Mouse (Mus musculus) monocyte, adult 5-6 weeks (primary cell): Measurements from ENCODE around the gene 1810037I17Rik. TPM values are rescaled to one million over a fixed set of nuclear protein-coding genes. Genes with fewer than 3 reads are reported as not detected.
"Not testable (repeated sequence)": the region's sequence is repeated elsewhere in the genome, so short reads cannot be mapped to it uniquely, and the experiment has no call there.

Experiments used
- ATAC-seq: fragments of 153-309, 156-312 bp; replicated peaks from 2 replicates; pipeline ENCODE4 v1.8.0; 2017; ENCODE audit warnings: mild to moderate bottlenecking; ENCODE audit not compliant: low TSS enrichment, insufficient number of reproducible peaks, severe bottlenecking, poor library complexity, low FRiP score
- total RNA-seq: library from RNA; stranded (forward); fragments of 200-1000, 200-491, 200-594 nt; gene quantifications from 3 replicates; pipeline ENCODE4 v1.2.3, GENCODE M21; 2017

Gene 1810037I17Rik
- total RNA-seq, 1 experiment from 2014 or later: 34.4 TPM

DNA sequence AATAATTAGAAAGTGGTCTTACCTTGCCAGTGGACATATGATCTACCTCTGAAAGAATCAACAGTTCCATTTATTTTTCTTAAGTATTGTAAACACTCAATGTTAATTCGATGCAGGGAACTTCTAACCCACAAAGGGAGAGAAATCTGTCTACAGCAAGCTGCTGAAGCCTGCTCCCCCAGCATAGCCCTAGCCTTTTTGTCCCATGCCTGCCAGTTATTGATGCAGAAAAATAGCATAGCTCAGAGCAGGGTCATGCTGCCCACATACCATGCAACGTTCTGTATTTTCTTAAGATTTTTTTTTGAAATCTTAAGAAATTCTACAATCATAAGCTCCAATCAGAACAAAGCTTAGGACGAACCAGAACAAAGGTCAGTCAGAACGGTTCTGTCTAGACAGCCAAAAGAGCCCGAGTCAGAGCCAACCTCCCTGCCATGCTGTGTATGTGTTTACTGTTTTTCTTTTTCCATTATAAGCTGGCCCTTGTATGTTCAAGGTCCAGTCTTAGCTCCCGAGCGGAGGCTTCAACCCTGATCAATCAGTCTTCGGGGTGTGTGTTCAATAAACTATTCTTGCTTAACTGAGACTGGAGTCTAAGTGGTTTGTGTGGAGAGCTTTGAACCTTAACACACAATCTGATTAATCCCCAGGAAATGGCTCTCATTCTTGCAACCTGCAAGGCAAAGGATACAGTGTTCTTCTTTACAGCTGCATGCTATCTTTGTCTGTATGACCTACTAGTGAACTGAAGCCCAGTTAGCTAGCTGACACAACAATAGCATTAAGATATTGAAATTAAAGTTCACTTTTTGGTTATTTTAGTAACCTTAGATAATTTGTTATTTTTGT lies 2.1 kb upstream of the 1810037I17Rik start:
- ATAC-seq: no peak

DNA sequence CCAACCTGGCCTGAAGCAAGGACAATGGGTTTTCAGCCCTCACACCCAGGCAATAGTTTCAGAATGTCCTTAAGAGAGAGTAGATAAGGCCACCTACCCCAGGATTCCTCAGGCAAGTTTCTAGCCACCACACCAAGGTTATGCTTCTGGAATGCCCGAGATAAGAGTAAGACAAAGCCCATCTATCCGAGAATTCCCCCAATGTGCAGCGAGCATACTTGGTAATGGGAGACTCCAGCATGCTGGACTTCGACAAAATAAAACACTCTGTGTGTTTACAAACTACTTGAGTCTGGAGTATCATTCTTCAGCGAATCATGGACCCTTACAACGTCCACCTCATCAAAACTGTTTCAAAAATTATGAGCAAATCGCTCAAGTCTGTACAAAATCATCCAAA lies 856 bp upstream of the 1810037I17Rik start:
- no peak for ATAC-seq

- ATAC-seq: no peak
Measured at GRCm38 (mm10) chr3:122929723-122930122, 5.7 kb downstream of the 1810037I17Rik start.

GRCm38 (mm10) chr3:122932466-122932865 lies 8.5 kb downstream of the 1810037I17Rik start:
- no peak for ATAC-seq

DNA sequence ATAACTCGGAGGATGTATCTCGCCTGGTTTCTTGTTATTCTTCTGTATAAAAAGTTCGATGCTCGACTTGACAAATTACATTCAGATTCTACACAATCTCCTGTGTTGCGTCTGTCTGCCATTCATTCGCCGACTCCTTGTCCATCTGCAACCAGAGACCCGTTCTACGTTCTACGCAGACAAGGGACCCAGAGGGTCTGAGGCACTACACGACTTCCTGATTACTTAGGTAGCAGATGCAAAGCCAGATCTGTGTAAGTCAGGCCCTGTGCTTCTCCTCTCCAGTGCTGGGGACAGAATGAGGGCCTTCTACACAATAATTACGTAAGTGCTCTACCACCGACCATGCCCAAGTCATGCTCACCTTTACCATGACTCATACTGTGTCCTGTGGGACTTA lies 13.2 kb downstream of the 1810037I17Rik start:
- ATAC-seq: not testable (repeated sequence)

GRCm38 (mm10) chr3:122939215-122939614 lies 15.2 kb downstream of the 1810037I17Rik start:
- ATAC-seq: no peak

DNA sequence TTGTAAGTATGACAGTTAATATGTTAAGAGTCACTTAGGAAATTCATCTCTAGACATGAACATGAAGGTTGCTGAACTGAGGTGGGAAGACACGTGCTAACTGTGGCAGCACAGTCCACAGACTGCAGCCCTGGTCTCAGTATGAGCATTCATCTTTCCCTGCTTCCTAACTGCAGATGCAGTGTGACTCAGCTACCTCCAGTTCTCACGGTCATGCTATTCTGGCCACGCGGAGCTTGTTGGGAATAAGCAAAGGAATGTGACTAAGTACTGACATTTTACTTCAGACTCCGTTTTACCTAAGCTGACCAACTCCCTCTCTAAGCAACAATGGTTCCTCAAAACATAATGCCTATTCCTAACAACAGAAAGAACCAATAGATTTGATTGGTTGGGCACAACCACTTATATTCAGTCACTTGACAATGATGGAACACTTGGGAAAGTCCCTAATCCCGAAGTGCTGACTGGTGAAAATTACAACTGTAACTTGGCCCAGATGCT lies 19.4 kb downstream of the 1810037I17Rik start:
- ATAC-seq: no peak

DNA sequence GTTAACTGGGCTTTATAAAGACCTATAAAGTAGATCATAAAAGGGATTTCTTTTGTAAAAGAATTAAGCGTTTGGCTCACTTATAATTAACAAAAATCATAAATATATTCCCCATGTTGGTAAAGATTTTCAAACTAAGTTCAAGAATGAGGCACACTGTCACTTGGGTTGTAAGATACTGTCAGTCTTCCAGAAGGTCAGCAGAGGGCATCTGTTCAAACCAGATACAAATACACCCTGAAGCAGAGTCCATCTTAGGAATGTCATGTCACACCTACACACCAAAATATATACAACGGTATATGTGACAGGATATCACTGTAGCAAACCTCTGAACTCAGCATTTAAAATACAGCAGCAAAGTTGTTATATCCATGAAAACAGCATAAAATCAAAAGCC lies 26.1 kb downstream of the 1810037I17Rik start:
- ATAC-seq: no peak

DNA sequence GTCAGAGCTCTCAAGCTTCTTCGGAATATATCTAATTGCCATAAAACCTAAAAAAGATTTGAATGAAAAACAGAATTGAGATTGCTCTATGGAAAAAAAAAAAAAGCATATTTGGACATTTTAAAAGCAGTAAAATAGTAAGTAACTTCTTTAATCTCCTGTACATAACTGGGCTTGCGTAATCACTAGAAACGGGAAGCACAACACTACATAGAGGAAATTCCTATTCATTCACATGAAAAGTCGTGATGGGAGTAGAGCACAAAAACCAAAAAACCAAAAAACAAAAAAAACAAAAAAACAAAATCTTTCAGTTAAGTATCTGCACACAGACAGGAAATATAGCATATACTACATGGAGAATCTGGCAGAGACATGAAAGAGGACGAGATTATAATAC lies 40.3 kb downstream of the 1810037I17Rik start:
- ATAC-seq: no peak

GRCm38 (mm10) chr3:122968391-122968790 lies 44.4 kb downstream of the 1810037I17Rik start:
- no peak for ATAC-seq

GRCm38 (mm10) chr3:122972126-122972822 lies 48.3 kb downstream of the 1810037I17Rik start:
- ATAC-seq: no peak

DNA sequence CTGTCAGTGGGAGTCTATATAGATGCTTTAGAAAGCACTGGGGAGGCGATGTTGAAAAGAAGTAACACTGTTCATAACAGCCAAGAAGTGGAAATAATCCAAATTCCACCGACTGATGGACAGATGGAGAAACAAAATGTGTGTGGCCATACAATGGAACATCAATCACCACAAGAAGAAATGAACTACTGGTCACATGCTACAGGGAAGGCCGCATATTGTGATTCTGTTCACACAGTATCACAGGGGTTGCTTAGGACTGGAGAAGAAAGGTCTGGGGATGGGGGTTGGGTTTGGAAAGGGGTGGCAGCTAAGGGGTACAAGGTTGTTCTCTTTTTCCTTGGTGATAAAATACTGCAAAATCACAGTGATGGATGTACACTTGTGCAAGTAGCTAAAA lies 50.8 kb downstream of the 1810037I17Rik start:
- no peak for ATAC-seq

GRCm38 (mm10) chr3:122975363-122975762 lies 51.4 kb downstream of the 1810037I17Rik start:
- ATAC-seq: no peak

Other genes starting within 250 kb of the 1810037I17Rik start
- gene Pde5a, start 195.3 kb upstream of the 1810037I17Rik start, total RNA-seq: 7.0 to 27.5 TPM (median 13.1 TPM) in 3 replicates
- not detected in 3 replicates for gene Fabp2, start 29.1 kb upstream of the 1810037I17Rik start, total RNA-seq
- not detected in 3 replicates for gene Gm10959, start 4.8 kb upstream of the 1810037I17Rik start, total RNA-seq
- gene Usp53, start 60.3 kb downstream of the 1810037I17Rik start, total RNA-seq: 8.3 to 21.2 TPM (median 8.7 TPM) in 3 replicates
- gene Myoz2, start 110.8 kb downstream of the 1810037I17Rik start, total RNA-seq: not detected in 3 replicates